ENCODE assay signal across 11 mouse cellular contexts in genomic region chr15:86000706-86001292, GRCm38 (mm10). TPM values are rescaled to one million over a fixed set of nuclear protein-coding genes. Genes with fewer than 3 reads are reported as not detected.
DNase-seq lines count a peak whose midpoint lies in the region; ATAC-seq and TF ChIP-seq lines count a peak whose summit lies in the region.
"Had no signal": no experiment of that assay in that cellular context is flagged by ENCODE, and none has a peak within 500 bp of the region (broad histone marks: within the 10 kb centered on the region; RNA-seq: fewer than 3 reads in every experiment).

No protein-coding gene starts in this region.

- peak; percentile 28 for DNase-seq in cerebellum, adult 9-11 months
- DNase-seq in cerebellum, adult 11 months: no peak
- DNase-seq in lung, embryonic 14.5 days: peak; percentile 54
- no peak for DNase-seq in lung, postnatal 4 days
- peak; percentile 91 for DNase-seq in hindbrain, postnatal 0 days (ENCODE audit: low spot score)
- DNase-seq in testis, postnatal 10 days (ENCODE audit: low spot score): no peak
- DNase-seq in spleen, postnatal 14 days (ENCODE audit: low spot score in 2 of 2): no peak
- DNase-seq: spleen, adult 18-20 months had no signal

- H3K36me3 ChIP-seq in lung, embryonic 14.5 days (ENCODE audit: insufficient read depth): no peaks in the 10 kb centered on the region
- no peaks in the 10 kb centered on the region for H3K36me3 ChIP-seq in hindbrain, postnatal 0 days (ENCODE audit: insufficient read depth, low read length)
- H3K36me3 ChIP-seq in neural tube, embryonic 14.5 days (ENCODE audit: control insufficient read depth, insufficient read depth, low read length): no peaks in the 10 kb centered on the region
- H3K36me3 ChIP-seq: liver, embryonic 15.5 days had no signal

- 71% methylated on average over 5 of the region's 5 CpGs for WGBS in lung, embryonic 14.5 days
- WGBS in hindbrain, postnatal 0 days: 12% methylated on average over 5 of the region's 5 CpGs
- 19% methylated on average over 5 of the region's 5 CpGs for WGBS in neural tube, embryonic 14.5 days

- no peak overlapping the region for H3K27ac ChIP-seq in lung, embryonic 14.5 days (ENCODE audit: low read depth)
- peak overlapping the region; percentile 61; the same call in 1 of the 2 replicates for H3K27ac ChIP-seq in hindbrain, postnatal 0 days
- peak overlapping the region; percentile 52 for H3K27ac ChIP-seq in neural tube, embryonic 14.5 days (ENCODE audit: low read depth, low read length)
- H3K27ac ChIP-seq: liver, embryonic 15.5 days had no signal

- H3K4me1 ChIP-seq in lung, embryonic 14.5 days (ENCODE audit: insufficient read depth): peaks cover 9% of the 10 kb centered on the region
- peaks cover 17% of the 10 kb centered on the region for H3K4me1 ChIP-seq in hindbrain, postnatal 0 days (ENCODE audit: insufficient read depth, low read length)
- peaks cover 18% of the 10 kb centered on the region; the same call in 1 of the 2 replicates for H3K4me1 ChIP-seq in neural tube, embryonic 14.5 days (ENCODE audit: control insufficient read depth, insufficient read depth, low read length)
- H3K4me1 ChIP-seq: liver, embryonic 15.5 days had no signal

- no peak for TF ChIP-seq CTCF in lung, embryonic 14.5 days (IDR thresholded peaks at IDR 0.05; ENCODE audit: low read depth)
- no peak for TF ChIP-seq CTCF in hindbrain, postnatal 0 days (IDR thresholded peaks at IDR 0.05; ENCODE audit: low read depth)

- H3K9ac ChIP-seq in lung, embryonic 14.5 days: no peak overlapping the region
- H3K9ac ChIP-seq in hindbrain, postnatal 0 days (replicated peaks; ENCODE audit: low read length): no peak overlapping the region
- H3K9ac ChIP-seq in neural tube, embryonic 14.5 days (replicated peaks; ENCODE audit: low read depth, low read length): no peak overlapping the region
- H3K9ac ChIP-seq: liver, embryonic 15.5 days had no signal

- no peak overlapping the region for H3K4me3 ChIP-seq in lung, embryonic 14.5 days (ENCODE audit: low read depth, low read length)
- H3K4me3 ChIP-seq in hindbrain, postnatal 0 days (ENCODE audit: low read length): no peak overlapping the region
- no peak overlapping the region for H3K4me3 ChIP-seq in neural tube, embryonic 14.5 days (ENCODE audit: low read depth, low read length)
- H3K4me3 ChIP-seq: liver, embryonic 15.5 days had no signal

- H3K4me2 ChIP-seq in lung, embryonic 14.5 days: no peak overlapping the region
- H3K4me2 ChIP-seq in hindbrain, postnatal 0 days (ENCODE audit: low read depth, low read length): no peak overlapping the region
- H3K4me2 ChIP-seq in neural tube, embryonic 14.5 days (ENCODE audit: low read depth, low read length): no peak overlapping the region
- H3K4me2 ChIP-seq: liver, embryonic 15.5 days had no signal

- H3K27me3 ChIP-seq in lung, embryonic 14.5 days (ENCODE audit: insufficient read depth, low read length): no peaks in the 10 kb centered on the region
- H3K27me3 ChIP-seq in hindbrain, postnatal 0 days (ENCODE audit: insufficient read depth, low read length): no peaks in the 10 kb centered on the region
- H3K27me3 ChIP-seq in neural tube, embryonic 14.5 days (ENCODE audit: control insufficient read depth, insufficient read depth, low read length): no peaks in the 10 kb centered on the region
- H3K27me3 ChIP-seq: liver, embryonic 15.5 days had no signal

- no peaks in the 10 kb centered on the region for H3K9me3 ChIP-seq in lung, embryonic 14.5 days (ENCODE audit: low read depth, low read length)
- H3K9me3 ChIP-seq in hindbrain, postnatal 0 days (ENCODE audit: low read length): no peaks in the 10 kb centered on the region
- H3K9me3 ChIP-seq in neural tube, embryonic 14.5 days (ENCODE audit: control insufficient read depth, low read length): no peaks in the 10 kb centered on the region
- H3K9me3 ChIP-seq: liver, embryonic 15.5 days had no signal

- ATAC-seq in lung, embryonic 14.5 days (ENCODE audit: insufficient read depth): peak; percentile 69
- ATAC-seq in hindbrain, postnatal 0 days: peak; percentile 90
- ATAC-seq in neural tube, embryonic 14.5 days (ENCODE audit: low read depth): peak; percentile 92
- ATAC-seq: inflammation-experienced regulatory T-cells, adult 6 months had no signal

RNA-seq across cellular contexts. Expression of gene Celsr1, which starts 32.8 kb away (rescaled TPM):
- polyA plus RNA-seq in lung, embryonic 14.5 days (2014; fragmentation: Nextera tagmentation; extraction: Ambion mirVana): 9.0 and 9.9 TPM in 2 replicates
- 16.4 and 19.4 TPM in 2 replicates for total RNA-seq in hindbrain, postnatal 0 days (2014; rRNA removed)
- 0.98 and 0.99 TPM in 2 replicates for polyA plus RNA-seq in hindbrain, postnatal 0 days (2015; fragmentation: Nextera tagmentation; extraction: Ambion mirVana)
- polyA plus RNA-seq in neural tube, embryonic 14.5 days (2014; fragmentation: Nextera tagmentation; extraction: Ambion mirVana): 2.4 and 2.6 TPM in 2 replicates

RNA-seq across cellular contexts. Expression of gene Gramd4, which starts 56.7 kb away (rescaled TPM):
- polyA plus RNA-seq in lung, embryonic 14.5 days (2014; fragmentation: Nextera tagmentation; extraction: Ambion mirVana): 8.6 and 9.8 TPM in 2 replicates
- 36.2 and 40.9 TPM in 2 replicates for total RNA-seq in hindbrain, postnatal 0 days (2014; rRNA removed)
- polyA plus RNA-seq in hindbrain, postnatal 0 days (2015; fragmentation: Nextera tagmentation; extraction: Ambion mirVana): 18.6 and 19.0 TPM in 2 replicates
- polyA plus RNA-seq in neural tube, embryonic 14.5 days (2014; fragmentation: Nextera tagmentation; extraction: Ambion mirVana): 17.1 and 23.6 TPM in 2 replicates

Comparison
In these comparisons a context has a peak if more than half of its experiments do, and no peak if none do; other contexts are left out.
1. DNase-seq: peak in cerebellum, adult 9-11 months (single experiment), lung, embryonic 14.5 days (single experiment) and hindbrain, postnatal 0 days (single experiment); none in cerebellum, adult 11 months (single experiment), lung, postnatal 4 days (0 of 2), testis, postnatal 10 days (single experiment) and spleen, postnatal 14 days (0 of 2).
2. Peak in every context shown above with its lines, with median percentiles within 50 percentile points of each other: ATAC-seq.